Mouse (Mus musculus): ENCODE measurements around the gene E2f1. TPM values are rescaled to one million over a fixed set of nuclear protein-coding genes. Genes with fewer than 3 reads are reported as not detected.
A peak's percentile ranks its signal among the peaks of the same experiment; 100 is the strongest.

Gene E2f1
- polyA plus RNA-seq, 1 experiment = 11.0 TPM

- H3ac ChIP-seq (ENCODE audit: control insufficient read depth, insufficient read length) = peak within 1 kb of the TSS; percentile 10
- no peaks in the 10 kb centered on the region for H3K79me2 ChIP-seq (ENCODE audit: control insufficient read depth, insufficient read depth)
- H3K27me3 ChIP-seq (ENCODE audit: control insufficient read depth, insufficient read depth, insufficient read length) = peaks cover 3% of the 10 kb centered on the region
- TF ChIP-seq USF1 (IDR thresholded peaks at IDR 0.05; ENCODE audit: low read depth) (peak; percentile 8), CEBPB (IDR thresholded peaks at IDR 0.05; ENCODE audit: insufficient read depth, poor library complexity, severe bottlenecking) (no peak), POLR2A (IDR thresholded peaks at IDR 0.05; ENCODE audit: insufficient read length, low read depth) (peak; percentile 95)
- H3K4me2 ChIP-seq (ENCODE audit: low read depth) = peak within 1 kb of the TSS; percentile 94
- peak within 1 kb of the TSS; percentile 27 for H3K4me3 ChIP-seq
- no peaks in the 10 kb centered on the region for H3K36me3 ChIP-seq (ENCODE audit: control insufficient read depth, insufficient read depth)
Measured at GRCm38 (mm10) chr2:154603638-154604153, 34.0 kb upstream of the E2f1 start, which contains the start of gene Pxmp4. Gene Pxmp4, minus strand, starts transcription at chr2:154603708.

- Histone ChIP-seq H3K27me3 (ENCODE audit: control insufficient read depth, insufficient read depth, insufficient read length) (no peaks in the 10 kb centered on the region), H3K36me3 (ENCODE audit: control insufficient read depth, insufficient read depth) (no peaks in the 10 kb centered on the region), H3K79me2 (ENCODE audit: control insufficient read depth, insufficient read depth) (no peaks in the 10 kb centered on the region), H3K4me3 (peak overlapping the region; percentile 27), H3K4me2 (ENCODE audit: low read depth) (peak overlapping the region; percentile 94), H3ac (ENCODE audit: control insufficient read depth, insufficient read length) (peak overlapping the region; percentile 10)
- no peak for TF ChIP-seq SRF (IDR thresholded peaks at IDR 0.05; ENCODE audit: control insufficient read depth, insufficient read length, low read depth)
- TF ChIP-seq TCF3 (IDR thresholded peaks at IDR 0.05; ENCODE audit: insufficient read length, low read depth) = no peak
- no peak for TF ChIP-seq E2F4 (IDR thresholded peaks at IDR 0.05; ENCODE audit: insufficient read depth)
- TF ChIP-seq POLR2AphosphoS2 (IDR thresholded peaks at IDR 0.05; ENCODE audit: insufficient read length, low read depth) = peak; percentile 97
- no peak for TF ChIP-seq POLR2A (IDR thresholded peaks at IDR 0.05; ENCODE audit: insufficient read length, low read depth)
- no peak for TF ChIP-seq MAX (IDR thresholded peaks at IDR 0.05; ENCODE audit: low read depth)
- TF ChIP-seq MYOG (IDR thresholded peaks at IDR 0.05; ENCODE audit: control insufficient read depth in 1 of 3, insufficient read depth in 1 of 3, insufficient read length in 2 of 3, low read depth in 2 of 3) = peak in 1 of 3 experiments; percentile 38
- no peak for TF ChIP-seq REST (IDR thresholded peaks at IDR 0.05; ENCODE audit: insufficient read depth, insufficient read length)
- TF ChIP-seq MYOD1 (IDR thresholded peaks at IDR 0.05; ENCODE audit: control insufficient read depth in 1 of 3, insufficient read length in 2 of 3, low read depth in 2 of 3) = no peak
- no peak for TF ChIP-seq TCF12 (IDR thresholded peaks at IDR 0.05; ENCODE audit: insufficient read depth, poor library complexity, severe bottlenecking)
- TF ChIP-seq USF1 (IDR thresholded peaks at IDR 0.05; ENCODE audit: low read depth) = no peak
- no peak for TF ChIP-seq CEBPB (IDR thresholded peaks at IDR 0.05; ENCODE audit: insufficient read depth, poor library complexity, severe bottlenecking)
Measured at GRCm38 (mm10) chr2:154603007-154603637, 33.4 kb upstream of the E2f1 start.

- Histone ChIP-seq H3ac (ENCODE audit: control insufficient read depth, insufficient read length) (no peak overlapping the region), H3K4me3 (no peak overlapping the region), H3K4me2 (ENCODE audit: low read depth) (no peak overlapping the region), H3K27me3 (ENCODE audit: control insufficient read depth, insufficient read depth, insufficient read length) (no peaks in the 10 kb centered on the region), H3K36me3 (ENCODE audit: control insufficient read depth, insufficient read depth) (no peaks in the 10 kb centered on the region), H3K79me2 (ENCODE audit: control insufficient read depth, insufficient read depth) (no peaks in the 10 kb centered on the region)
- TF ChIP-seq USF1 (IDR thresholded peaks at IDR 0.05; ENCODE audit: low read depth) (no peak), TCF12 (IDR thresholded peaks at IDR 0.05; ENCODE audit: insufficient read depth, poor library complexity, severe bottlenecking) (no peak), CEBPB (IDR thresholded peaks at IDR 0.05; ENCODE audit: insufficient read depth, poor library complexity, severe bottlenecking) (no peak), TCF3 (IDR thresholded peaks at IDR 0.05; ENCODE audit: insufficient read length, low read depth) (no peak), POLR2A (IDR thresholded peaks at IDR 0.05; ENCODE audit: insufficient read length, low read depth) (no peak)
Measured at GRCm38 (mm10) chr2:154601324-154601723, 31.6 kb upstream of the E2f1 start.

- Histone ChIP-seq H3K4me2 (ENCODE audit: low read depth) (no peak overlapping the region), H3K27me3 (ENCODE audit: control insufficient read depth, insufficient read depth, insufficient read length) (no peaks in the 10 kb centered on the region), H3K79me2 (ENCODE audit: control insufficient read depth, insufficient read depth) (no peaks in the 10 kb centered on the region), H3K36me3 (ENCODE audit: control insufficient read depth, insufficient read depth) (no peaks in the 10 kb centered on the region), H3K4me3 (no peak overlapping the region), H3ac (ENCODE audit: control insufficient read depth, insufficient read length) (no peak overlapping the region)
- no peak for TF ChIP-seq SRF (IDR thresholded peaks at IDR 0.05; ENCODE audit: control insufficient read depth, insufficient read length, low read depth)
- no peak for TF ChIP-seq CEBPB (IDR thresholded peaks at IDR 0.05; ENCODE audit: insufficient read depth, poor library complexity, severe bottlenecking)
- TF ChIP-seq USF1 (IDR thresholded peaks at IDR 0.05; ENCODE audit: low read depth) = no peak
- TF ChIP-seq TCF12 (IDR thresholded peaks at IDR 0.05; ENCODE audit: insufficient read depth, poor library complexity, severe bottlenecking) = no peak
- TF ChIP-seq POLR2AphosphoS2 (IDR thresholded peaks at IDR 0.05; ENCODE audit: insufficient read length, low read depth) = no peak
- TF ChIP-seq TCF3 (IDR thresholded peaks at IDR 0.05; ENCODE audit: insufficient read length, low read depth) = no peak
- no peak for TF ChIP-seq POLR2A (IDR thresholded peaks at IDR 0.05; ENCODE audit: insufficient read length, low read depth)
- no peak for TF ChIP-seq MYOD1 (IDR thresholded peaks at IDR 0.05; ENCODE audit: control insufficient read depth in 1 of 3, insufficient read length in 2 of 3, low read depth in 2 of 3)
- no peak for TF ChIP-seq REST (IDR thresholded peaks at IDR 0.05; ENCODE audit: insufficient read depth, insufficient read length)
- TF ChIP-seq E2F4 (IDR thresholded peaks at IDR 0.05; ENCODE audit: insufficient read depth) = no peak
- TF ChIP-seq MYOG (IDR thresholded peaks at IDR 0.05; ENCODE audit: control insufficient read depth in 1 of 3, insufficient read depth in 1 of 3, insufficient read length in 2 of 3, low read depth in 2 of 3) = no peak
- TF ChIP-seq MAX (IDR thresholded peaks at IDR 0.05; ENCODE audit: low read depth) = no peak
Measured at GRCm38 (mm10) chr2:154600586-154600985, 30.9 kb upstream of the E2f1 start.

GRCm38 (mm10) chr2:154597399-154597798 lies 27.7 kb upstream of the E2f1 start:
- Histone ChIP-seq H3ac (ENCODE audit: control insufficient read depth, insufficient read length) (no peak overlapping the region), H3K4me3 (no peak overlapping the region), H3K79me2 (ENCODE audit: control insufficient read depth, insufficient read depth) (no peaks in the 10 kb centered on the region), H3K36me3 (ENCODE audit: control insufficient read depth, insufficient read depth) (no peaks in the 10 kb centered on the region), H3K4me2 (ENCODE audit: low read depth) (no peak overlapping the region), H3K27me3 (ENCODE audit: control insufficient read depth, insufficient read depth, insufficient read length) (no peaks in the 10 kb centered on the region)
- TF ChIP-seq SRF (IDR thresholded peaks at IDR 0.05; ENCODE audit: control insufficient read depth, insufficient read length, low read depth) (no peak), TCF3 (IDR thresholded peaks at IDR 0.05; ENCODE audit: insufficient read length, low read depth) (no peak), USF1 (IDR thresholded peaks at IDR 0.05; ENCODE audit: low read depth) (no peak), E2F4 (IDR thresholded peaks at IDR 0.05; ENCODE audit: insufficient read depth) (no peak), MAX (IDR thresholded peaks at IDR 0.05; ENCODE audit: low read depth) (no peak)

Measured in myocyte (in vitro differentiated cells).